Mouse (Mus musculus) heart, embryonic 10.5 days (tissue): Measurements from ENCODE around the gene Tmem63c. TPM values are rescaled to one million over a fixed set of nuclear protein-coding genes. Genes with fewer than 3 reads are reported as not detected.
A peak's percentile ranks its signal among the peaks of the same experiment; 100 is the strongest.

Experiments
- DNase-seq: peaks from one replicate; pipeline ENCODE4 v3.0.0-alpha.2; 2017; ENCODE audit warnings: low spot score
- H3K27ac ChIP-seq: fragments of 300-500 bp; sonication (generic); 2 replicates; pipeline ENCODE4 v1.5.1; 2016; ENCODE audit warnings: mild to moderate bottlenecking
- H3K27me3 ChIP-seq: fragments of 300-500 bp; sonication (generic); 2 replicates; pipeline ENCODE4 v1.6.1; 2016; ENCODE audit warnings: mild to moderate bottlenecking; ENCODE audit not compliant: poor library complexity, insufficient read depth, severe bottlenecking
- H3K36me3 ChIP-seq: fragments of 300-500 bp; sonication (generic); 2 replicates; pipeline ENCODE4 v1.6.1; 2016; ENCODE audit warnings: mild to moderate bottlenecking, moderate library complexity
- H3K4me1 ChIP-seq: fragments of 300-500 bp; sonication (generic); 2 replicates; pipeline ENCODE4 v1.6.1; 2016; ENCODE audit warnings: mild to moderate bottlenecking
- H3K4me3 ChIP-seq: fragments of 300-500 bp; sonication (generic); 2 replicates; pipeline ENCODE4 v1.5.1; 2016; ENCODE audit warnings: mild to moderate bottlenecking, moderate library complexity
- H3K9me3 ChIP-seq: fragments of 300-500 bp; sonication (generic); 2 replicates; pipeline ENCODE4 v1.6.1; 2016; ENCODE audit warnings: mild to moderate bottlenecking, moderate library complexity
- WGBS: fragments of 180-500 bp; shearing (Covaris S2); methylation state at CpG from one replicate; pipeline ENCODE4 v1.1.7; 2016; 5-methylcytosine and 5-hydroxymethylcytosine counted together
- polyA plus RNA-seq: library from polyadenylated mRNA; unstranded; fragments of >200 nt; fragmentation: Nextera tagmentation; extraction: Ambion mirVana; gene quantifications from 2 replicates; pipeline ENCODE4 v1.2.1, GENCODE M21; 2016

Tmem63c gene
- polyA plus RNA-seq, 1 experiment from 2014 or later: 0.10 TPM

GRCm38 (mm10) chr12:86989378-86989777, 31.8 kb upstream of the Tmem63c start:
- no peaks in the 10 kb centered on the region for H3K36me3 ChIP-seq
- WGBS: 8% methylated on average over 15 of the region's 15 CpGs

GRCm38 (mm10) chr12:86989890-86990754, 31.0 kb upstream of the Tmem63c start, which contains the start of gene Zdhhc22:
Gene Zdhhc22 (minus strand): TSS chr12:86990430.
- Histone ChIP-seq H3K9me3 (no peaks in the 10 kb centered on the region), H3K4me1 (peaks cover 16% of the 10 kb centered on the region), H3K36me3 (no peaks in the 10 kb centered on the region), H3K27ac (no peak within 1 kb of the TSS), H3K27me3 (peaks cover 88% of the 10 kb centered on the region), H3K4me3 (peak within 1 kb of the TSS; percentile 43)
- 2% methylated on average over 67 of the region's 68 CpGs for WGBS
- no peak for DNase-seq

More at GRCm38 (mm10) chr12:86989378-86989777, 31.8 kb upstream of the Tmem63c start:
- Histone ChIP-seq H3K4me1 (peaks cover 16% of the 10 kb centered on the region), H3K27ac (no peak overlapping the region), H3K4me3 (peak overlapping the region; percentile 43; the same call in 1 of the 2 replicates), H3K27me3 (peaks cover 88% of the 10 kb centered on the region), H3K9me3 (no peaks in the 10 kb centered on the region)
- DNase-seq: no peak

- H3K27me3 ChIP-seq: peaks cover 83% of the 10 kb centered on the region
- H3K9me3 ChIP-seq: no peaks in the 10 kb centered on the region
- H3K36me3 ChIP-seq: no peaks in the 10 kb centered on the region
- H3K27ac ChIP-seq: no peak overlapping the region
- peaks cover 16% of the 10 kb centered on the region for H3K4me1 ChIP-seq
- H3K4me3 ChIP-seq: peak overlapping the region; percentile 43; the same call in 1 of the 2 replicates
- WGBS: 33% methylated on average over 2 of the region's 2 CpGs
- no peak for DNase-seq
Measured at GRCm38 (mm10) chr12:86990755-86991110, 30.4 kb upstream of the Tmem63c start.

GRCm38 (mm10) chr12:86994166-86994565, 27.0 kb upstream of the Tmem63c start:
- Histone ChIP-seq H3K36me3 (no peaks in the 10 kb centered on the region), H3K27ac (no peak overlapping the region), H3K9me3 (no peaks in the 10 kb centered on the region), H3K4me3 (no peak overlapping the region), H3K4me1 (peaks cover 12% of the 10 kb centered on the region), H3K27me3 (peaks cover 49% of the 10 kb centered on the region)
- WGBS: 36% methylated on average over 4 of the region's 4 CpGs
- DNase-seq: no peak

GRCm38 (mm10) chr12:86994776-86995175, 26.4 kb upstream of the Tmem63c start:
- 64% methylated on average over 3 of the region's 3 CpGs for WGBS
- no peak overlapping the region for H3K4me3 ChIP-seq
- H3K27me3 ChIP-seq: peaks cover 42% of the 10 kb centered on the region
- DNase-seq: no peak
- H3K9me3 ChIP-seq: no peaks in the 10 kb centered on the region
- H3K4me1 ChIP-seq: peaks cover 14% of the 10 kb centered on the region
- no peak overlapping the region for H3K27ac ChIP-seq
- no peaks in the 10 kb centered on the region for H3K36me3 ChIP-seq

GRCm38 (mm10) chr12:86995931-86996330, 25.2 kb upstream of the Tmem63c start:
- Histone ChIP-seq H3K27ac (no peak overlapping the region), H3K27me3 (peaks cover 31% of the 10 kb centered on the region), H3K4me1 (peaks cover 10% of the 10 kb centered on the region), H3K9me3 (no peaks in the 10 kb centered on the region), H3K36me3 (no peaks in the 10 kb centered on the region), H3K4me3 (no peak overlapping the region)
- no peak for DNase-seq
- 66% methylated on average over 6 of the region's 6 CpGs for whole genome bisulfite sequencing

- Histone ChIP-seq H3K4me1 (peaks cover 10% of the 10 kb centered on the region), H3K27ac (no peak overlapping the region), H3K27me3 (0 out of 2 replicates have a peak, but pooled peaks cover 26% of the 10 kb centered on the region), H3K36me3 (no peaks in the 10 kb centered on the region), H3K9me3 (no peaks in the 10 kb centered on the region), H3K4me3 (no peak overlapping the region)
- 82% methylated on average over 4 of the region's 4 CpGs for WGBS
- DNase-seq: no peak
Measured at GRCm38 (mm10) chr12:86998699-86999098, 22.4 kb upstream of the Tmem63c start.

GRCm38 (mm10) chr12:86999283-86999820, 21.8 kb upstream of the Tmem63c start:
- DNase-seq: no peak
- Histone ChIP-seq H3K4me3 (no peak overlapping the region), H3K9me3 (no peaks in the 10 kb centered on the region), H3K27me3 (0 out of 2 replicates have a peak, but pooled peaks cover 22% of the 10 kb centered on the region), H3K4me1 (peaks cover 10% of the 10 kb centered on the region), H3K36me3 (no peaks in the 10 kb centered on the region), H3K27ac (no peak overlapping the region)
- 59% methylated on average over 10 of the region's 10 CpGs for WGBS

- H3K27me3 ChIP-seq: 0 out of 2 replicates have a peak, but pooled peaks cover 14% of the 10 kb centered on the region
- no peaks in the 10 kb centered on the region for H3K36me3 ChIP-seq
- H3K27ac ChIP-seq: no peak overlapping the region
- 61% methylated on average over 5 of the region's 5 CpGs for WGBS
- H3K9me3 ChIP-seq: no peaks in the 10 kb centered on the region
- DNase-seq: no peak
- peaks cover 10% of the 10 kb centered on the region for H3K4me1 ChIP-seq
- no peak overlapping the region for H3K4me3 ChIP-seq
Measured at GRCm38 (mm10) chr12:87000151-87000839, 20.8 kb upstream of the Tmem63c start.

- H3K27me3 ChIP-seq: 0 out of 2 replicates have a peak, but pooled peaks cover 16% of the 10 kb centered on the region
- no peaks in the 10 kb centered on the region for H3K36me3 ChIP-seq
- no peak for DNase-seq
- WGBS: 52% methylated on average over 6 of the region's 6 CpGs
- no peak overlapping the region for H3K27ac ChIP-seq
- peaks cover 10% of the 10 kb centered on the region for H3K4me1 ChIP-seq
- no peak overlapping the region for H3K4me3 ChIP-seq
- H3K9me3 ChIP-seq: no peaks in the 10 kb centered on the region
Measured at GRCm38 (mm10) chr12:87000840-87001176, 20.3 kb upstream of the Tmem63c start.

- Histone ChIP-seq H3K36me3 (no peaks in the 10 kb centered on the region), H3K9me3 (no peaks in the 10 kb centered on the region), H3K27me3 (0 out of 2 replicates have a peak, but pooled peaks cover 16% of the 10 kb centered on the region), H3K4me3 (no peak overlapping the region), H3K27ac (no peak overlapping the region), H3K4me1 (peaks cover 10% of the 10 kb centered on the region)
- DNase-seq: no peak
- 60% methylated on average over 7 of the region's 7 CpGs for WGBS
Measured at GRCm38 (mm10) chr12:87002209-87002608, 18.9 kb upstream of the Tmem63c start.

- DNase-seq: no peak
- 0 out of 2 replicates have a peak, but pooled peaks cover 16% of the 10 kb centered on the region for H3K27me3 ChIP-seq
- peaks cover 10% of the 10 kb centered on the region for H3K4me1 ChIP-seq
- H3K27ac ChIP-seq: no peak overlapping the region
- H3K36me3 ChIP-seq: no peaks in the 10 kb centered on the region
- no peak overlapping the region for H3K4me3 ChIP-seq
- 66% methylated on average over 7 of the region's 7 CpGs for WGBS
- no peaks in the 10 kb centered on the region for H3K9me3 ChIP-seq
Measured at GRCm38 (mm10) chr12:87002815-87003214, 18.3 kb upstream of the Tmem63c start.

GRCm38 (mm10) chr12:87003606-87004005, 17.5 kb upstream of the Tmem63c start:
- Histone ChIP-seq H3K27me3 (0 out of 2 replicates have a peak, but pooled peaks cover 16% of the 10 kb centered on the region), H3K4me1 (peaks cover 10% of the 10 kb centered on the region), H3K4me3 (no peak overlapping the region), H3K36me3 (no peaks in the 10 kb centered on the region), H3K9me3 (no peaks in the 10 kb centered on the region), H3K27ac (no peak overlapping the region)
- no peak for DNase-seq
- 54% methylated on average over 3 of the region's 3 CpGs for WGBS
